In the genomic region with DNA sequence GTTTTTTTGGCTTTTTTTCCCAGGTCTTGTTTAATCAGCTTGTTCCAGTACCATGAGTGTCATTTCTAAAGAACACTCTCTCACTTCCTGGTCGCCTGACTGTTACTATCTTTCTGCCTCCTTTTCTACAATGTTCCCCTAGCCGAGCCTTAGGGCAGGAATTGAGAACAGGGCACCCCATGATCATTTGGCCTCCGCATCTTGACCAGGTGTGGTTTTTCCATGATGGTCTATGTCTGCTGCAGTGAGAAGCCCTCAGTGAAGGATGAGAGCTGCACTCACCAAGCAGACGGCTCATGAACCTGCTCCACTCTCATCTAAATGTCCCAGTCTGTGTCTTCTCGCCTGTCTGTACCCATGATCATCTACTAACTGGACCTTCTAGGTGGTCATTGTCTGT, we compare ENCODE assay signal across 22 mouse cellular contexts. TPM values are rescaled to one million over a fixed set of nuclear protein-coding genes. Genes with fewer than 3 reads are reported as not detected.
"Had no signal": no experiment of that assay in that cellular context is flagged by ENCODE, and none has a peak within 500 bp of the region (broad histone marks: within the 10 kb centered on the region; RNA-seq: fewer than 3 reads in every experiment).

No protein-coding gene starts in this region.

- H3K9me3 ChIP-seq: liver, embryonic 15.5 days; midbrain, embryonic 13.5 days; midbrain, embryonic 15.5 days; neural tube, embryonic 12.5 days; stomach, embryonic 15.5 days had no signal

- H3K9ac ChIP-seq: liver, embryonic 15.5 days; lung, embryonic 14.5 days; midbrain, embryonic 13.5 days; midbrain, embryonic 15.5 days; neural tube, embryonic 12.5 days; stomach, embryonic 15.5 days had no signal

- H3K4me2 ChIP-seq: liver, embryonic 15.5 days; lung, embryonic 14.5 days; midbrain, embryonic 11.5 days; midbrain, embryonic 13.5 days; midbrain, embryonic 15.5 days; neural tube, embryonic 12.5 days; stomach, embryonic 15.5 days had no signal

- ATAC-seq: midbrain, embryonic 13.5 days; midbrain, embryonic 15.5 days had no signal

- DNase-seq: lung, adult 18-20 months; lung, embryonic 14.5 days; lung, postnatal 10 days; lung, postnatal 4 days; right cerebral cortex, postnatal 14 days; thymus, adult 2 months; thymus, postnatal 14 days; thymus, postnatal 36 days had no signal

- H3K4me3 ChIP-seq: liver, embryonic 15.5 days; midbrain, embryonic 13.5 days; midbrain, embryonic 15.5 days; neural tube, embryonic 12.5 days; stomach, embryonic 15.5 days had no signal

- H3K4me1 ChIP-seq: liver, embryonic 15.5 days; midbrain, embryonic 13.5 days; midbrain, embryonic 15.5 days; neural tube, embryonic 12.5 days; stomach, embryonic 15.5 days had no signal

- H3K36me3 ChIP-seq: liver, embryonic 15.5 days; midbrain, embryonic 13.5 days; midbrain, embryonic 15.5 days; neural tube, embryonic 12.5 days; stomach, embryonic 15.5 days had no signal

- H3K27ac ChIP-seq: liver, embryonic 15.5 days; midbrain, embryonic 13.5 days; midbrain, embryonic 15.5 days; neural tube, embryonic 12.5 days; stomach, embryonic 15.5 days; stomach, postnatal 0 days had no signal

- H3K27me3 ChIP-seq: liver, embryonic 15.5 days; midbrain, embryonic 13.5 days; midbrain, embryonic 15.5 days; neural tube, embryonic 12.5 days; stomach, embryonic 15.5 days had no signal

RNA-seq across cellular contexts. Expression of a gene that starts 26.2 kb away (rescaled TPM):
- polyA plus RNA-seq: neural tube, embryonic 12.5 days had no signal

RNA-seq across cellular contexts. Expression of a gene that starts 46.6 kb away (rescaled TPM):
- total RNA-seq: megakaryocyte progenitor cell, adult 5-6 weeks; midbrain, postnatal 0 days; monocyte, adult 5-6 weeks; neutrophil, adult 5-6 weeks had no signal
- polyA plus RNA-seq: liver, embryonic 15.5 days; lung, embryonic 14.5 days; lung, embryonic 16.5 days; midbrain, embryonic 11.5 days; midbrain, embryonic 13.5 days; midbrain, embryonic 15.5 days; midbrain, postnatal 0 days; neural tube, embryonic 12.5 days; neural tube, embryonic 14.5 days; spleen, adult 2 months; stomach, embryonic 15.5 days; stomach, postnatal 0 days; thymus, adult 2 months had no signal
